Mouse (Mus musculus): Measurements from ENCODE around the gene Ston2.

GRCm38 (mm10) chr12:91588670-91589541 lies 199.3 kb downstream of the Ston2 start:
- TF ChIP-seq POLR2A (IDR thresholded peaks at IDR 0.05; ENCODE audit: insufficient read length, low read depth) (peak; percentile 46), POLR2AphosphoS2 (IDR thresholded peaks at IDR 0.05; ENCODE audit: insufficient read length, low read depth) (no peak), USF1 (IDR thresholded peaks at IDR 0.05; ENCODE audit: low read depth) (no peak), MAX (IDR thresholded peaks at IDR 0.05; ENCODE audit: low read depth) (no peak), E2F4 (IDR thresholded peaks at IDR 0.05; ENCODE audit: insufficient read depth) (no peak), TCF12 (IDR thresholded peaks at IDR 0.05; ENCODE audit: insufficient read depth, poor library complexity, severe bottlenecking) (no peak), SRF (IDR thresholded peaks at IDR 0.05; ENCODE audit: control insufficient read depth, insufficient read length, low read depth) (no peak), TCF3 (IDR thresholded peaks at IDR 0.05; ENCODE audit: insufficient read length, low read depth) (no peak), CEBPB (IDR thresholded peaks at IDR 0.05; ENCODE audit: insufficient read depth, poor library complexity, severe bottlenecking) (no peak), MYOD1 (IDR thresholded peaks at IDR 0.05; ENCODE audit: control insufficient read depth in 1 of 3, insufficient read length in 2 of 3, low read depth in 2 of 3) (no peak), REST (IDR thresholded peaks at IDR 0.05; ENCODE audit: insufficient read depth, insufficient read length) (no peak)
